Mouse (Mus musculus) limb, embryonic 10.5 days (tissue): ENCODE measurements around the gene Adam1b. TPM values are rescaled to one million over a fixed set of nuclear protein-coding genes. Genes with fewer than 3 reads are reported as not detected.

Experiments used
- DNase-seq: peaks from one replicate; pipeline ENCODE4 v3.0.0-alpha.2; 2017; ENCODE audit warnings: low spot score
- H3K27ac ChIP-seq: fragments of 300-500 bp; sonication (generic); 2 replicates; pipeline ENCODE4 v1.5.1; 2016; ENCODE audit warnings: mild to moderate bottlenecking
- H3K27me3 ChIP-seq: fragments of 300-500 bp; sonication (generic); 2 replicates; pipeline ENCODE4 v1.6.1; 2016; ENCODE audit warnings: low read depth, mild to moderate bottlenecking; ENCODE audit not compliant: poor library complexity, severe bottlenecking
- H3K36me3 ChIP-seq: fragments of 300-500 bp; sonication (generic); 2 replicates; pipeline ENCODE4 v1.6.1; 2016; ENCODE audit warnings: mild to moderate bottlenecking, moderate library complexity
- H3K4me1 ChIP-seq: fragments of 300-500 bp; sonication (generic); 2 replicates; pipeline ENCODE4 v1.6.1; 2016
- H3K4me3 ChIP-seq: fragments of 300-500 bp; sonication (generic); 2 replicates; pipeline ENCODE4 v1.5.1; 2016; ENCODE audit warnings: mild to moderate bottlenecking, moderate library complexity
- H3K9me3 ChIP-seq: fragments of 300-500 bp; sonication (generic); replicated peaks from 2 replicates; pipeline ENCODE4 v1.6.1; 2016; ENCODE audit warnings: mild to moderate bottlenecking
- WGBS: fragments of 180-500 bp; shearing (Covaris S2); methylation state at CpG from one replicate; pipeline ENCODE4 v1.1.7; 2016; 5-methylcytosine and 5-hydroxymethylcytosine counted together
- polyA plus RNA-seq: library from polyadenylated mRNA; unstranded; fragments of >200 nt; fragmentation: Nextera tagmentation; extraction: Ambion mirVana; gene quantifications from 2 replicates; pipeline ENCODE4 v1.2.1, GENCODE M21; 2016

Gene Adam1b
- polyA plus RNA-seq, 1 experiment from 2014 or later: not detected

DNA sequence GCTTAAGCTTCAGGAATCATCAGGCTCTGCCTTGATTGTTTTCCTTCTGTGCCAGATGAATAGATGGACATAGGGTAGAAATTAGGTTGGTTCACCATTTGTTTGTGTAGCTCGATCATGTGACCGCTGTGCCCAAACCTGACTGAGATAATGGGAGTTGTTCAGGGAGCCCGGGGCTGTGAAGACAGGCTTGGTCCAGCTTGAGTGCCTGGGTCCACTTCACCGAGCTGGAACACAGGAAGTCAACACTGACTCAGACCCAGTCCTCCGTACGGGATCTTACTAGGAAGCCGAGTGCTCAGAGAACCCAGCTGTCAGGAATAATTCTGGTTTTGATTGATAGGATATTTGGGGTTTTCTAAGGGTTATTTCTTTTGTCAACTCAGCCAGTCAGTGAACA lies 28.6 kb downstream of the Adam1b start:
- no peak overlapping the region for H3K4me3 ChIP-seq
- no peaks in the 10 kb centered on the region for H3K36me3 ChIP-seq
- DNase-seq: no peak
- H3K27me3 ChIP-seq: no peaks in the 10 kb centered on the region
- 91% methylated on average over 7 of the region's 7 CpGs for WGBS
- no peak overlapping the region for H3K27ac ChIP-seq
- H3K4me1 ChIP-seq: no peaks in the 10 kb centered on the region
- H3K9me3 ChIP-seq: no peaks in the 10 kb centered on the region

DNA sequence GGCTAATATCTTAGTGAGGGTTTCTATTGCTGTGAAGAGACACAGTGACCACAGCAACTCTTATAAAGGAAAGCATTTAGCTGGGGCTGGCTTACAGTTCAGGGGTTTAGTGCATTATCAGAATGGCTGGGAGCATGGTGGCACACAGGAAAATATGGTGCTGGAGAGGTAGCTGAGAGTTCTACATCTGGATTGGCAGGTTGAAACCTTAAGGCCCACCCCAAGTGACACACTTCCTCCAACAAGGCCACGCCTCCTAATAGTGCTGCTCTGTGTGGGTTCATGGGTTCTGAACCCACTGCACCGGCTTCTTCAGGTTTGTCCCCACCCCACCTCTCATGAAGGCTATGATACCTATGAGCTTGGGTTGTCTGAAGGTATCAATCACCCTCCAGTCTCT lies 30.8 kb downstream of the Adam1b start:
- no peak for DNase-seq
- Histone ChIP-seq H3K36me3 (no peaks in the 10 kb centered on the region), H3K27ac (no peak overlapping the region), H3K4me3 (no peak overlapping the region), H3K4me1 (no peaks in the 10 kb centered on the region), H3K9me3 (no peaks in the 10 kb centered on the region), H3K27me3 (no peaks in the 10 kb centered on the region)
- 86% methylated on average over 2 of the region's 2 CpGs for WGBS

DNA sequence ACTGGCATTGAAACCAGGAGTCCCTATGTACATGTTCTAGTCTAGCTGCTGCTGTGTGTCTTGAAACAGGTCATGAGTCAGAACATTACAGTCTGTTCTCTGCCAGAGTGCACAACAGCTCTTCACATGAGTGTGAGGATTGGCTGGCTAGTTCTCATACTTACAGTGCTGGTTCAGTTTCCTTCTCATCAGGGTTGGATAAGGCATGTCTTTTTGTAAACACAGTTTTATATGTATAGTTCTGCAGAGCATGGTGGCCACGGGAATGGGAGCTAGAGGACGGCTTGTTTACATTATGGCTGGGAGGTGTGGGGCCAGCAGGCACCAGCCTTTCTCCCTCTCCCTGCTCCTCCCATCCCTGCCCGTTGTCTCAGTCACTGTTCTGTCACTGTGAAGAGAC lies 33.7 kb downstream of the Adam1b start:
- no peak for DNase-seq
- H3K27me3 ChIP-seq: no peaks in the 10 kb centered on the region
- no peaks in the 10 kb centered on the region for H3K36me3 ChIP-seq
- 26% methylated on average over 3 of the region's 3 CpGs for WGBS
- H3K4me1 ChIP-seq: no peaks in the 10 kb centered on the region
- no peak overlapping the region for H3K27ac ChIP-seq
- H3K4me3 ChIP-seq: no peak overlapping the region
- no peaks in the 10 kb centered on the region for H3K9me3 ChIP-seq

DNA sequence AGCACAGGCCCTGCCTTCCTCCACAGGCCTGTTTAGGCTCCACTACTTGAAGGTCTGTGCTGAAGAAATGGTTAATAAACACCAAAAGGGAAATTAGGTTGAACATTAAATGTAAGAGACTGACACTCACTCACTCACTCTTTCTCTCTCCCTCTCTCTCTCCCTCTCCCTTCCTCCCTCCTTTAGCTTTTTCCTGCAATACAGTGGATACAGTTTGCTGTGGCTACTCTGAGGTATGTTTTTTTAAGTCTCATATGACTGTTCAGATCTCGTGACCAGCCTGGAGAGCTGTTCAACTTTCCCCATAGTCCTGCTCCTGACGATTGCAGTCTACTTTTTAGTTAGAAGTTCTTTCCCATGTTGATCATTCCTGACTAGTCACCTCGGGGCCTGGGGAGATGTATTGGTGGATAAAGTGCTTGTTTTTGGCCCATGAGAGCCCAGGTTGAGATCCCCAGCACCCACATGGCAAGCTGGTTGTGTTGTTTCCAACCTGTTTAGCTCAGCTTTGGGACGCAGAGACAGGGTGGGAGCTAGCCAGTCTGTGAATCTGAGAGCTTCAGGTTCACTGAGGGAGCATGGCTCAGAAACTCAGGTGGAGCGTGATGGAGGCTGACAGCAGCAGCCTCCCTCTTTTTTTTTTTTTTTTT lies 39.5 kb downstream of the Adam1b start:
- 75% methylated on average over 5 of the region's 5 CpGs for WGBS
- Histone ChIP-seq H3K36me3 (no peaks in the 10 kb centered on the region), H3K4me3 (no peak overlapping the region), H3K27ac (no peak overlapping the region), H3K9me3 (no peaks in the 10 kb centered on the region), H3K27me3 (no peaks in the 10 kb centered on the region), H3K4me1 (peaks cover 13% of the 10 kb centered on the region)
- DNase-seq: no peak

DNA sequence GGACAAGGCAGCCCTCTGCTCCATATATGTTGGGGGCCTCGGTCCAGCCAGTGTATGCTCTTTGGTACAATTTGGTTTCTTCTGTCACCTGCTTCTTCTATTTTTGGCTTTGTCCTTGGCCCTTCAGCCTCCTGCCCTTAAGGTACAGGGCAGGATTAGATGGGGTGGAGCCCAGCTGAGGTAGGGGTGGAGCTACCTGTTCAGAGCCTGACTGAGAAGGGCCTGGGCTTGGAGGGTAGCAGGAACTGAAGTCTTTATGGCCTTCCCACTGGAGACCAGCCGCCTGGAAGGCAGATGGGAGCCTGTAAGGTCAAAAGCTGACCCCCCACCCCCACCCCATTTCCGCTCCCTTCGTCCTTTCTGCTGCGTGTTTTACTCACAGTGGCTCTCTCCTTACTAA lies 40.3 kb downstream of the Adam1b start:
- H3K4me1 ChIP-seq: peaks cover 13% of the 10 kb centered on the region
- H3K27ac ChIP-seq: no peak overlapping the region
- H3K9me3 ChIP-seq: no peaks in the 10 kb centered on the region
- H3K27me3 ChIP-seq: no peaks in the 10 kb centered on the region
- WGBS: 44% methylated on average over 5 of the region's 5 CpGs
- DNase-seq: no peak
- H3K36me3 ChIP-seq: no peaks in the 10 kb centered on the region
- H3K4me3 ChIP-seq: no peak overlapping the region

DNA sequence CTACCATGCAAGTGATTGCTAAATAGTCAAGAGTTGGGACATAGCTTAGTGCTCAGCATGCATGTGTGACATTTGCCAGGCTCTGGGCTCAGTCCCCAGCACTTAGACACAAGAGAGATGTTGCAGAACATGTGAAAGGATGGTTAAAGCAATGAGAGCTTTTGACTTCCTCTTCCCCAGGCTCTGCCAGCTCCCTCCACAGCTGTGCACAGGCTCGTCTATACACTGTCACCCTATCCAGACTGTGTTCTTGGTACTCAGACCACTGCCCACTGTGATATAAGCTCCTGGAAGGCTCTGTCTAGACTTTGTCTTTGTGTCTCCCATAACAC lies 41.1 kb downstream of the Adam1b start:
- WGBS: 41% methylated on average over 1 of the region's 1 CpGs
- Histone ChIP-seq H3K4me1 (peaks cover 13% of the 10 kb centered on the region), H3K4me3 (no peak overlapping the region), H3K27ac (no peak overlapping the region), H3K36me3 (no peaks in the 10 kb centered on the region), H3K27me3 (no peaks in the 10 kb centered on the region), H3K9me3 (no peaks in the 10 kb centered on the region)
- no peak for DNase-seq

DNA sequence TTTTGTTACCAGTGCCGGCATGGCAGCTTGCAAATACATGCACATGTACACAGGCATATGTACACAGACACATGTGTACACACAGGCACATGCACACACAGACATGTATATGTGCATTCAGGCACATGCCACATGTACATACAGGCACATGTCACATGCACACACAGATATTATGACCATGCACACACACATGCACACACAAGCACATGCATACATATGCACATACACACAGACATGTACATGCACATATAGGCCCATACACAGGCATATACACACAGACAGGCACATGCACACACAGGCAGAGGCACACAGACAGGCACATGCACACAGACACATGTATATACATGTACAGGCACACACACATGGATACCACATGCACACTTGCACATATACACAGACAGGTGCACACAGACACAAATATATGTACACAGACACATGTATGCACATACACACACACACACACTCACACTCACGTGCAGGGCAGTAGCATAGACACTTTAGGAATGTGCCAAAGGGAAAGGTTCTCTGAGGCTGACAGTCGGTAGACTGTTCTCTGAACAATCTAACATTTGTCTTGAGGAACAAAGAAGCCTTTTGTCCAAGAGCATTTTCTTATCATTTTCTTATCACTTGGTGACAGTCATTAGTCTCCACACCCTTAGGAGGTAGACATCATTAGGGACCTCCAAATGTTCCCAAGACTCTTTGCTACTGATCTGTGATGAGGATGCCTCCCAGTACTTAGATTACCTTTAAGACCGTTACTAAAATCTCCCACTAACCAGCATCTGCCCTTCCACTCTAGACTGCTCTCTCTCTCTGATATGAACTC lies 41.7 kb downstream of the Adam1b start:
- DNase-seq: no peak
- Histone ChIP-seq H3K27me3 (no peaks in the 10 kb centered on the region), H3K4me3 (no peak overlapping the region), H3K27ac (no peak overlapping the region), H3K36me3 (no peaks in the 10 kb centered on the region), H3K4me1 (peaks cover 13% of the 10 kb centered on the region), H3K9me3 (no peaks in the 10 kb centered on the region)
- WGBS: 73% methylated on average over 4 of the region's 4 CpGs

DNA sequence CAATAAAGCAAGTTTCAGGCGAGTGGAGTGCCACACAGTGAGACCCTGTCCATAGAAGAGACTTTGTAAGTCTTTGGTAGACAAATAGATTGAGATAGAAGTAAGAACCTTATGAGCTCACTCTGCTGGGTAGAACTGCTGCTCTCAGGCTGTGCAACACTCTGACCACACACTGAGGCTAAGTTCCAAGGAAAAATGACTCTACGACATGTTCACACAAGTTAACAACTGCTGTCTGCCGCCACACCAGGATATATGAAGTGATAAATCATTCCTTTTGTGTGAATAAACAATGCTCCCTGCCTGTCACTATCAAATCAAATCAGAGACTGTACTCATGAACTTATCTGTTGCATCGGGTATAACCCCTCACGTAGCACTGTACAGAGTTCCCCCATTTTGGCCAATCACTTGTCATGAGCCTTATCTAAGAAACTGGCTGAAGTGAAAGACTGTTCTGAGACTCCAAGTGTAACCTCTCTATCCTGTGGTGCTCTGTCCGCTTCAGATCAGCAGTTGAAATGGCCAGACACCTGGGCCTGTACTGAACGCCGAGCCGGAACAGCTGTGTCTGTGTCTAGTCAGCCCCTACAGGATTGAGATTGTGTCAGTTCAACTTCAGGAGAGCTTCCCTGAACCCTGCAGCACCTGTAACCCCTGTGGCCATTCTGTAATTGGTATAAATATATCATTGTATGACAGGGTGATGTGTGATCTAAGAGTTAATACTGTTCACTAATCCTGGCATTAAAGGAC lies 47.5 kb downstream of the Adam1b start:
- Histone ChIP-seq H3K36me3 (no peaks in the 10 kb centered on the region), H3K4me1 (peaks cover 19% of the 10 kb centered on the region), H3K27me3 (no peaks in the 10 kb centered on the region), H3K27ac (no peak overlapping the region), H3K4me3 (no peak overlapping the region), H3K9me3 (no peaks in the 10 kb centered on the region)
- DNase-seq: no peak
- 74% methylated on average over 9 of the region's 9 CpGs for WGBS

DNA sequence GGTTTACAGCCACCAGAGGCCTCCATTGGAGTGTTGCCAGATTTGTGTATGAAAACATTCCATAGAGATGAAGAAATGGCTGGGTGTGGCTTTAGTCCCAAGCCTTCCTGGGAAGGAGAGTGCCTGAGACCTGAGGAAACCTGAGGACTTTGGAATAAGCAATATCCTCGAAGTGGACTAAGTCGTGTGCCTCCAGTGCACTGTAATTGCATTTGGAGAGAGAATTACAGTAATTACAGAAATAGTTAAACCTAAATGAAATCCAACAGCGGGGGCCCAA lies 48.8 kb downstream of the Adam1b start:
- Histone ChIP-seq H3K4me1 (peaks cover 27% of the 10 kb centered on the region), H3K27ac (no peak overlapping the region), H3K27me3 (no peaks in the 10 kb centered on the region), H3K36me3 (peaks cover 8% of the 10 kb centered on the region), H3K4me3 (no peak overlapping the region), H3K9me3 (no peaks in the 10 kb centered on the region)
- no peak for DNase-seq
- WGBS: 91% methylated on average over 3 of the region's 3 CpGs

DNA sequence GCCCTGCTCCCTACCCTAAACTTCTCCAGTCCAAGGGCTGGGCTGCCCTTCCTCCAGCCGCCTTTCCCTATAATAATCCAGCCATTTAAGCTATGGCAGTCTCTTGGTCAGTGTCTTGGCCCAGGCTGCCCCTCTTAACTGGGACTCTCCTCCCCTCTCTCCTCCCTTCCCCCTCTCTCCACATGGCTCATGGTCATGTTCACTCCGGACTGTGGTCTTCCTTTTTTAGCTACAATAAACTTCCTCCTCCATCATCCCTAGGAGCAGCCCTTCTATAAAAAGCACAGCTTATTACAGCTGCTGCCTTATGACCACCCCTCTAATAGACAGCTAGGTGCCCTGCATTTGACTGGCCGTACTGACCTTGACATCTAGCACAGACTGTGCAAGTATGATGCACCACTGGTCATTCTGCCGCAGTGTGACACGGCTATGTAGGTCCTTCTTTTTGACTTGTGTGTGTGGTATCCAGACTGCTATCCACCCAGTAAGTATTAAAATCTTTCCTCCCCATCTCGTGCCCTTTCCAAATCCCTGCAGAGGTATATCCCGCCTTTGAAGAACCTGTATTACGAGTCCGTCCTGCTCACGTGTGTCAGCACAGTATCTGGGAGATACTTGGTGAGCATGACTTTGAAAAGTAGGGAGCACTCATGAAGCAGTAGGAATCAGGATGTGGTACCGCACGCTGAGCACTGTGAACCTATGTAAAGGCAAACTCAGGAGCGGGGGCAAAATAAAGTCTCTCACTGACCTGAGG lies 49.3 kb downstream of the Adam1b start:
- no peak overlapping the region for H3K27ac ChIP-seq

DNA sequence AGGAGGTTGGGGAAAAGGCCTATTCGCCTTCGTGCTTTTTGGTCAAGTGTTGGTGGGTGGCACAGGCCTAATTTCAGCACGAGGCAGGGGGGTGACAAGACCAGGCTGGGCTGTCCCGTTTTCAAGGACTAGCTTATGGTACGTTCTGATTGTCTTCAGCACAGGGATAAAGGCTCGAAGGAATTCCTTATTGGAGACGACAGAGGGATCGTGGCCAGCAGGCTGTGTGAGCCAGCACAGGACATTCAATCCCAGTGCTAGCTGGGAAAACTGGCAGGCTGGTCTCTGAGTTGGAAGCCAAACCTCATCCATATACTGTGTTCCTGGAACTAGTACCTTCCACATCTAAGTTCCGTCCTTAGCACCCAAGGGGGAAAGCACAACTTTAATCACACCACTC lies 50.3 kb downstream of the Adam1b start:
- WGBS: 12% methylated on average over 9 of the region's 9 CpGs
- peaks cover 28% of the 10 kb centered on the region for H3K4me1 ChIP-seq
- peaks cover 23% of the 10 kb centered on the region for H3K36me3 ChIP-seq
- no peaks in the 10 kb centered on the region for H3K9me3 ChIP-seq
- DNase-seq: no peak
- H3K27ac ChIP-seq: peak overlapping the region; percentile 95
- H3K27me3 ChIP-seq: no peaks in the 10 kb centered on the region
- H3K4me3 ChIP-seq: peak overlapping the region; percentile 92

More for the DNA sequence above, 49.3 kb downstream of the Adam1b start:
- H3K27me3 ChIP-seq: no peaks in the 10 kb centered on the region
- H3K4me3 ChIP-seq: no peak overlapping the region
- WGBS: 90% methylated on average over 13 of the region's 13 CpGs
- no peak for DNase-seq
- H3K4me1 ChIP-seq: peaks cover 28% of the 10 kb centered on the region
- H3K9me3 ChIP-seq: no peaks in the 10 kb centered on the region
- H3K36me3 ChIP-seq: peaks cover 13% of the 10 kb centered on the region

DNA sequence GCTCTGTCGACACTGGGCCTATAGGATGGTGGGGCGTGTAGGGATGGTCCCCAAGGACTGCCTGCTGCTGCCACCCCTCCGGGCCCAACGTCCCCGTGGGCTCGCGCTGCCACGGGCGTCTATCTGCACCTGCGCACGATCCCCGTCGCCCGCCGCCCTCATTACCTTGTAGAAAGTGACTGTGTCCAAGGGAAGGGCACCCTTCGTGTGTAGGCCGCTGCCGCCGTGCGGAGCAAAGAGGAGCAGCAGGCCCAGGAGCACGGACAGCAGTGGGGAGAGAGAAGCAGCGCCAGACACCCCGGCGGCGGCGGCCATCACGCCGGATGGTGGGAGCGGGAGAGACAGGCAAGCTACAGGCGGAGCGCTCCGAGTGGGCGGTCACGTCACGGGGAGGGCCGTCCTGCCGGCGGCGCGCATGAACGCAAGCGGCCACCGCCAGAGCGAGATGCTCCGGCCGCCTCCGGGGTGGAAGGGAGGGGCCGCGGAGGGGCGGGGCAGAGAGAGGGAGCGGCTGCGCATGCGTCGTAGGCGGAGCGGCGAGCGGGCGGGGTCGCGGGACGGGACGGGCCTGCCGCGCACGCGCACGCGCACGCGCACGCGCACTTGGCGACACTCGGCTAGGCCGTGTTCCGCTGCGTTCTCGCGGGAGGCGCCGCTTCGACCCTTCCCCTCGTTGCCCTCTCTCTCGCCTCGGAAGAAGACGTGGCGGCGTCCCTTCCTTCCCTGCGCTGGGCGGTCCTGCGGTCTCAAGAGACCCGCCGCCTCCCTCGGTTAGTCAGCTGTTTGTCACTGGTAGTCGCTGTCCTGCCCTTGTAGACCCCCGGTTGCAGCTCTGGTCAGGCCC lies 51.0 kb downstream of the Adam1b start, which contains the start of gene Erp29:
TSS of gene Erp29 (minus strand) at position 481 of the 844 bp plus-strand sequence.
- Histone ChIP-seq H3K27me3 (no peaks in the 10 kb centered on the region), H3K27ac (peak within 1 kb of the TSS; percentile 95), H3K9me3 (no peaks in the 10 kb centered on the region), H3K36me3 (peaks cover 29% of the 10 kb centered on the region), H3K4me3 (peak within 1 kb of the TSS; percentile 92), H3K4me1 (peaks cover 28% of the 10 kb centered on the region)
- under 1% methylated on average over 93 of the region's 97 CpGs for WGBS
- peak; percentile 99 for DNase-seq
